Mouse (Mus musculus) stomach, postnatal 0 days (tissue): Measurements from ENCODE around the gene Man2a1.

Source experiments
- CTCF ChIP-seq: IDR thresholded peaks from 2 replicates; pipeline ENCODE4 v1.5.1; 2016; ENCODE audit warnings: antibody characterized with exemption, low read depth, mild to moderate bottlenecking, moderate library complexity
- EP300 ChIP-seq: optimal IDR thresholded peaks from 2 replicates; pipeline ENCODE3; 2016; ENCODE audit warnings: antibody characterized with exemption

- TF ChIP-seq CTCF (no peak), EP300 (no peak)
Measured at GRCm38 (mm10) chr17:64643644-64644043, 43.1 kb downstream of the Man2a1 start.
